11 mouse cellular contexts compared by ENCODE assay signal in genomic region chr11:67373333-67373732, GRCm38 (mm10). TPM values are rescaled to one million over a fixed set of nuclear protein-coding genes. Genes with fewer than 3 reads are reported as not detected.
A peak's percentile ranks its signal among the peaks of the same experiment; 100 is the strongest.
DNase-seq lines count a peak whose midpoint lies in the region; ATAC-seq and TF ChIP-seq lines count a peak whose summit lies in the region.
"Had no signal": no experiment of that assay in that cellular context is flagged by ENCODE, and none has a peak within 500 bp of the region (broad histone marks: within the 10 kb centered on the region; RNA-seq: fewer than 3 reads in every experiment).

No protein-coding gene starts in this region.

- TF ChIP-seq CTCF in forebrain, postnatal 0 days (IDR thresholded peaks at IDR 0.05; ENCODE audit: low read depth) = peak; percentile 85

- no peaks in the 10 kb centered on the region for H3K27me3 ChIP-seq in forebrain, postnatal 0 days (ENCODE audit: insufficient read depth, low read length)
- no peaks in the 10 kb centered on the region for H3K27me3 ChIP-seq in forebrain, embryonic 15.5 days

- H3K9me3 ChIP-seq in forebrain, postnatal 0 days (ENCODE audit: low read length) = no peaks in the 10 kb centered on the region
- H3K9me3 ChIP-seq in forebrain, embryonic 15.5 days = no peaks in the 10 kb centered on the region
- H3K9me3 ChIP-seq: heart, embryonic 13.5 days had no signal

- H3K36me3 ChIP-seq in forebrain, postnatal 0 days (ENCODE audit: insufficient read depth) = no peaks in the 10 kb centered on the region
- H3K36me3 ChIP-seq in forebrain, embryonic 15.5 days = no peaks in the 10 kb centered on the region
- H3K36me3 ChIP-seq: G1E; heart, embryonic 13.5 days had no signal

- no peaks in the 10 kb centered on the region for H3K4me1 ChIP-seq in forebrain, postnatal 0 days (ENCODE audit: insufficient read depth)
- no peaks in the 10 kb centered on the region for H3K4me1 ChIP-seq in forebrain, embryonic 15.5 days
- H3K4me1 ChIP-seq: heart, embryonic 13.5 days had no signal

- 65% methylated on average over 2 of the region's 2 CpGs for WGBS in forebrain, postnatal 0 days
- WGBS in forebrain, embryonic 15.5 days = 59% methylated on average over 2 of the region's 2 CpGs

- H3K4me3 ChIP-seq in forebrain, postnatal 0 days (ENCODE audit: low read depth, low read length) = no peak overlapping the region
- H3K4me3 ChIP-seq in forebrain, embryonic 15.5 days = no peak overlapping the region
- H3K4me3 ChIP-seq: heart, embryonic 13.5 days had no signal

- no peak overlapping the region for H3K4me2 ChIP-seq in forebrain, postnatal 0 days (ENCODE audit: low read depth)
- H3K4me2 ChIP-seq in forebrain, embryonic 15.5 days (replicated peaks) = no peak overlapping the region
- H3K4me2 ChIP-seq: heart, embryonic 13.5 days had no signal

- H3K9ac ChIP-seq in forebrain, postnatal 0 days = no peak overlapping the region
- H3K9ac ChIP-seq in forebrain, embryonic 15.5 days (replicated peaks) = no peak overlapping the region
- H3K9ac ChIP-seq: heart, embryonic 13.5 days had no signal

- DNase-seq in forebrain, postnatal 0 days = peak; percentile 57
- peak; percentile 39 for DNase-seq in right cerebral cortex, adult 18-20 months
- no peak for DNase-seq in right cerebral cortex, postnatal 14 days
- peak; percentile 8 for DNase-seq in cerebellum, adult 11-12 months
- peak; percentile 55 for DNase-seq in lung, postnatal 10 days

- H3K27ac ChIP-seq in forebrain, postnatal 0 days (ENCODE audit: low read depth, low read length) = no peak overlapping the region
- H3K27ac ChIP-seq in forebrain, embryonic 15.5 days (replicated peaks) = no peak overlapping the region
- H3K27ac ChIP-seq: heart, embryonic 13.5 days; macrophage had no signal

- no peak for ATAC-seq in forebrain, postnatal 0 days
- ATAC-seq in forebrain, embryonic 15.5 days (replicated peaks) = no peak
- peak; percentile 43 to 75; a peak in 3 of 4 replicates for ATAC-seq in hematopoietic stem cell, adult 5-6 weeks (replicated peaks in 1 of 2; ENCODE audit: insufficient read depth in 1 of 2, low FRiP score in 2 of 2, low TSS enrichment in 1 of 2, low read depth in 1 of 2, poor library complexity in 2 of 2, severe bottlenecking in 2 of 2)
- ATAC-seq in activated CD4-positive, CD25-positive, alpha-beta regulatory T cell, adult 4 months = no peak

RNA-seq across cellular contexts. Expression of gene Myh13, which starts 51.9 kb away (rescaled TPM):
- total RNA-seq in forebrain, postnatal 0 days (2014; rRNA removed) = 0.57 and 0.62 TPM in 2 replicates
- 0.15 and 0.26 TPM in 2 replicates for polyA plus RNA-seq in forebrain, postnatal 0 days (2015; fragmentation: Nextera tagmentation; extraction: Ambion mirVana)
- polyA plus RNA-seq in forebrain, embryonic 15.5 days (2015; fragmentation: Nextera tagmentation; extraction: Ambion mirVana) = 0.04 and 0.14 TPM in 2 replicates
- total RNA-seq in hematopoietic stem cell, adult 5-6 weeks (2017) = not detected in 2 replicates
- polyA plus RNA-seq in activated CD4-positive, CD25-positive, alpha-beta regulatory T cell, adult 4 months (2017; shearing (Covaris generic)) = under 1 TPM in 1 of 2 experiments, not detected in 1; 0.21 TPM
- polyA plus RNA-seq: G1E, macrophage had no signal

Comparison
In these comparisons a context has a peak if more than half of its experiments do, and no peak if none do; other contexts are left out.
1. ATAC-seq: peak in hematopoietic stem cell, adult 5-6 weeks (2 of 2); none in forebrain, postnatal 0 days (single experiment), forebrain, embryonic 15.5 days (single experiment) and activated CD4-positive, CD25-positive, alpha-beta regulatory T cell, adult 4 months (single experiment).